Mouse (Mus musculus): ENCODE data around the gene Cdk2.
A peak's percentile ranks its signal among the peaks of the same experiment; 100 is the strongest.

Cdk2 gene

GRCm38 (mm10) chr10:128702328-128703007 lies 2.4 kb downstream of the Cdk2 start:
- DNase-seq (ENCODE audit: low read depth), result no peak

GRCm38 (mm10) chr10:128700712-128701111 lies 4.1 kb downstream of the Cdk2 start:
- no peak for DNase-seq (ENCODE audit: low read depth)

GRCm38 (mm10) chr10:128699611-128700010 lies 5.2 kb downstream of the Cdk2 start:
- DNase-seq (ENCODE audit: low read depth), result no peak

GRCm38 (mm10) chr10:128699006-128699405 lies 5.8 kb downstream of the Cdk2 start:
- DNase-seq (ENCODE audit: low read depth), result no peak

GRCm38 (mm10) chr10:128697072-128697725 lies 7.6 kb downstream of the Cdk2 start:
- DNase-seq (ENCODE audit: low read depth), result peak; percentile 33

GRCm38 (mm10) chr10:128695992-128696807 lies 8.6 kb downstream of the Cdk2 start, which contains the start of gene Rab5b:
Rab5b (minus strand) TSS chr10:128696264.
- DNase-seq (ENCODE audit: low read depth), result peak; percentile 100

GRCm38 (mm10) chr10:128695411-128695991 lies 9.3 kb downstream of the Cdk2 start:
- DNase-seq (ENCODE audit: low read depth), result no peak

GRCm38 (mm10) chr10:128674469-128675008 lies 30.3 kb downstream of the Cdk2 start:
- DNase-seq (ENCODE audit: low read depth), result peak; percentile 81

GRCm38 (mm10) chr10:128673763-128674468 lies 30.9 kb downstream of the Cdk2 start, which contains the start of gene Suox:
Suox (minus strand) TSS chr10:128674073.
- DNase-seq (ENCODE audit: low read depth), result peak; percentile 86

GRCm38 (mm10) chr10:128671148-128671547 lies 33.7 kb downstream of the Cdk2 start:
- no peak for DNase-seq (ENCODE audit: low read depth)

GRCm38 (mm10) chr10:128668790-128669672 lies 35.8 kb downstream of the Cdk2 start:
- DNase-seq (ENCODE audit: low read depth), result no peak

GRCm38 (mm10) chr10:128665806-128666205 lies 39.0 kb downstream of the Cdk2 start:
- DNase-seq (ENCODE audit: low read depth), result no peak

- DNase-seq (ENCODE audit: low read depth), result no peak
Measured at GRCm38 (mm10) chr10:128665307-128665706, 39.5 kb downstream of the Cdk2 start.

- DNase-seq (ENCODE audit: low read depth), result no peak
Measured at GRCm38 (mm10) chr10:128664808-128665207, 40.0 kb downstream of the Cdk2 start.

GRCm38 (mm10) chr10:128663441-128664220 lies 41.2 kb downstream of the Cdk2 start:
- DNase-seq (ENCODE audit: low read depth), result no peak

GRCm38 (mm10) chr10:128662465-128662864 lies 42.4 kb downstream of the Cdk2 start:
- DNase-seq (ENCODE audit: low read depth), result no peak

GRCm38 (mm10) chr10:128659490-128659889 lies 45.3 kb downstream of the Cdk2 start:
- no peak for DNase-seq (ENCODE audit: low read depth)

- DNase-seq (ENCODE audit: low read depth), result no peak
Measured at GRCm38 (mm10) chr10:128657844-128658243, 47.0 kb downstream of the Cdk2 start.

GRCm38 (mm10) chr10:128656731-128657130 lies 48.1 kb downstream of the Cdk2 start:
- no peak for DNase-seq (ENCODE audit: low read depth)
